Mouse (Mus musculus): ENCODE results near the gene Rnaseh2a.

Gene Rnaseh2a

GRCm38 (mm10) chr8:84967532-84968304 lies 1.8 kb downstream of the Rnaseh2a start:
- DNase-seq (ENCODE audit: low read depth, low spot score), result no peak

GRCm38 (mm10) chr8:84966603-84967002 lies 3.0 kb downstream of the Rnaseh2a start:
- no peak for DNase-seq (ENCODE audit: low read depth, low spot score)

DNA sequence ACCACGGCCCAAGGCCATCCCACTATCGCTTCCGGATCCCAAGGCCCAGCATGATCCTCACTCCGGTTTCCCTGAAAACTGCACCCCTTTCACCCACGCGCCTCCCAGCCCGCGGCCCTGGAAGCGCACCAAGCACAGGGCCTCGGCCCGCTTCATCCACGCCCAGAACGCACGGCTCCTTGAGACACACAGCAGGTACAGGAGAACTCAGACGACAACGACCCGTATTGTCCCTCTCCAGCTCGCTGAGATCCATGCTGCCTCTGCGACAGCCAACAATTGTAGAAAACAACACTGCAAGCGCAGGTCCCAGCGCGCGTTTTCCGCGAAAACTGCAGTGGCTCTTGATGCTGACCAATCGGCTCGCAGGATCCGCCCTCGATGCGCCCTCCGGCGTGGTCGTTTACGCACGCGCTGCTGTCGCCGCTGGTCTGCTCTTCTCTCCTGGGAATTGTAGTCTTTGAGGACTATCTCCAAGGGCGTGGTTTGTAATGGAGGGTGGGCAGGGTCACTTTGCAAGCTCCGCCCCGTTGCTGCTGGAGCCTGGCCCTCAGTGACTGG lies 3.8 kb downstream of the Rnaseh2a start:
- peak; percentile 99 for DNase-seq (ENCODE audit: low read depth, low spot score)

- no peak for DNase-seq (ENCODE audit: low read depth, low spot score)
Observed at GRCm38 (mm10) chr8:84963952-84964351, 5.6 kb downstream of the Rnaseh2a start.

DNA sequence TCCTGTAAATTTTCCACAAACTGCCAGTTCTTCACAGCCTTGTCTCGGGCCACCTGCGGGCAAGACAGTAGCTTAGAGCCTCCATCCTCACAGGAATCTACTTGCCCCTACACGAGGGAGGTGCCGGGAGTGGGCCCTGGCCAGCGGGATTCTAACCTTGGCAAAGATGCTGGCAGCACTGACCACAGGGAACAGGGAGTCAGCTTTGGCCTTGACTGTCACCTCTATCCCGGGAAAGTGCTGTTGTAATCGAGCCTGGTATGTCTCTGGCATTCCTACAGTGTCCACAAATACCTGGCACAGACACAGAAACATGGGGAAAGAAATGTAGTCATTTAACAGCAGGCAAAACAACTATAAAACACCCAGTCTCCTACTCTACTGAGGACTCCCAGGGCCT lies 9.8 kb downstream of the Rnaseh2a start:
- no peak for DNase-seq (ENCODE audit: low read depth, low spot score)

GRCm38 (mm10) chr8:84956768-84957167 lies 12.8 kb downstream of the Rnaseh2a start:
- DNase-seq (ENCODE audit: low read depth, low spot score), result peak; percentile 94

DNA sequence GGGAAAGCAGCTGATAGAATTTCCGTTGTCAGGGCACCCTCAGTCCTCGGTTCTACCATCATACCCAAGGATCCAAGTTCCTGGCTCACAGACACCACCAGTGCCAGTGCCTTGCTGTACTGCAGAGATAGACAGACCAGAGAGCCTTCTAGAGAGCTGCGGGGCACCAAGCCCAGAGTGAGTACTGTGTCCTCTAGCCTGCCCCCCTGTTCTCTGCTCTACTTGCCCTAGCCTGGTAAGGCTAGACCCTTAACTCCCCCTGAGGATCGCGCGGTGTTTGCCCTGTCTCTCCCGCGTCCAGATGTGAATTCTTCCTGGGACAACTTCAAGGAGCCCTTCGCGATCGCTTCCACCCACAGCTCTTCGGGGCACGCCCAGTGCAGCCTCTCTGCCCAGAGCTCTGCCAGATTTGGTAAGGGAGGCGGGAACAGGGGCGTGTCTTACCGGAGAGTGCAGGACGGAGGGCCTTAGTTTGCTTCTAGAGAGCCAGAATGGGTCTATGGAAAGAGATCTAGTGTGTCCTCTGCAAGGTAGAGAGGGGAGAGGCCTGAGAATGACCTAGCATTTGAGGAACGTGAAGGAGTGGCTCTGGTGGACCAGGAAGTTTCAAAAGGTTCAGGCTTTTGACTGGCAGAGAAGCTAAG lies 16.8 kb downstream of the Rnaseh2a start:
- DNase-seq (ENCODE audit: low read depth, low spot score), result peak; percentile 93

- peak; percentile 47 for DNase-seq (ENCODE audit: low read depth, low spot score)
Observed at GRCm38 (mm10) chr8:84949753-84950152, 19.8 kb downstream of the Rnaseh2a start.

DNA sequence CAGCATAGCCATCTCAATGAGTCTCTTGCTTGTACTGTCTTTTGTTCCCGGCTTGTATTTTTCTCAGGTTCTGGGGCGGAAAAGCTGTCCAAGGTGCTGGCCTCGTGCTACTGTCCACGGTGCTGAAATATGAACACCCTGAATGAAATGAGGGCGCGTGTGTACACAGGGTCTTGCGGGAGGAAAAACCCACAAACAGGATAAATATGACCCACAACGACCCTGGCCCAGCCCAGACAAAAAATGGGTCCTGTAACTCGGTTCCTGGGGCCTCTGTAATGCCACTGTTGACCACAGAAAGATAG lies 22.4 kb downstream of the Rnaseh2a start:
- DNase-seq (ENCODE audit: low read depth, low spot score), result peak; percentile 57

DNA sequence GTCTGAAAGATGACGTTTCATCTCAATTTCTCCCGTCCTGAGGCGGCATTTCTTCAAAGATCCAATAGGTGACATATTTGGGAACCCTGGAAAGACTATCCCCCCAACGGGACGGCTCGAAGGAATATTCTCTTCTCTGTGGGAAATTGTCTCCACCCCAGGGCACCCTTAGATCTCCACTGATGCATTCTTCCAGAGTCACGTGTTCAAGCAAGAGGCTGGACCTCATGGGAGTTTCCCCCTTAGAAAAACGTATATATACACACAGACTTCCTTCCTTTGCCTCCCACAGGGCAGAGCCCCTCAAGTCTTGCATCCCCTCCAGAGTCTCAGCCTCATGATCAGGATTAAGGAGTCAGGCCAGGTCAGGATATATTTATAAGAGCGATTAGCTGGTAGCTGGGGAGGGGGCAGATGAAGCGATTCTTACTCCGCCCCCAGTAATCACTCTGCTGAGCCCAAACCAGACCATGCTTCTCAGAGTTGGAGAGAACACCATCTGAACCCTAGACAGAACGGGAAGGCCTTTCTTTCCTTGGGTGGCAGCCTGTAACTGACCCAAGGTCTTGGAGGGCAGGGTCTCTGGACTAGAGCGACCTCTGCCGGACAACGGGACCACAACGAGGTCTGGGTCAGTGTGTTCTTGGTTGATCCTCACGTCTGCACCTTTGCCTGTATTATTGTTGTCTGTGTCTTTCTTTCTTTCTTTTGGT lies 22.9 kb downstream of the Rnaseh2a start, which contains the start of gene Rtbdn:
Rtbdn (plus strand) TSS at position 464 of the 713 bp plus-strand sequence.
- no peak for DNase-seq (ENCODE audit: low read depth, low spot score)

DNA sequence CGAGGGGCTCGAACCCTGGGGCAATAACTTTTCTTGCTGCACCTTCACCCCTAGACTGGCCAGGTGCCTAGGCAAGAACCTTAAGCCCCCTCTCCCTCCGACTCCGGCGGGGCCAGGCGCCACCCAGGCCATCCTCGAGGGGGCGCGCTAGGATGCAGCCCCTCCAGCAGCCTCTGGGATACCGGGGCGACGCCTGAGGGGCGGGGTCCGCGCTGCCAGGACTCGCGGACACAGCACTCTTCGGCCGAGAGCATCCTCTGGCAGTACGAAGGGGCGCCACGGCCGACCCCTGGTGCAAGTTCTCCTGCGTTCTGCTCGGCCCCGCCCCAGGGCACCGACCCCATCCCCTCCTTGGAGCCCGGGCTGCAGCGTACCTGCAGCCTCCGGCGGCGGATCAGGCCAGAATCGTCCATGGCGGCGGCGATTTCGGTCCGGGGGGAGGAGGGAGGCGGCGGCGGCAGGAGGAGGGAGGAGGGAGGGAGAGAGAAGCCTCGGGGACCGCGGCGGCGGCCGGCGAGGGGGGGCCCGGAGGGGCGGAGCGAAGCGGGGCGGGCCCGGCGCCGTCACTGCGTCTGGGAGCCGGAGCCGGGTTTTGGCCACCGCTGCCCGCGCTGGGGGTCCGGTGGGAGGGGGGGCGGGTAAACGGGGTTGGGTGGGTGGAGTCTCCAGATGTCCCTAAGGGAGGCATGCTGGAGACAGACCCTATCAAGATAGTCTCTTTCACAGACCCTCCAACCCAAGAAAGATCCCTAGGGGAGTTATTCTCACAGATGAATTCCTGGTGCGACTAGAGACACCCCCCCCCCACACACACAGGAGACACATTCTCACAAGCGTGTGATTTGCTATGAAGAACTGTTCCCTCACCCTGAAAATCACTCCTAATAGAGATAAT lies 23.7 kb downstream of the Rnaseh2a start:
- peak; percentile 79 for DNase-seq (ENCODE audit: low read depth, low spot score)

DNA sequence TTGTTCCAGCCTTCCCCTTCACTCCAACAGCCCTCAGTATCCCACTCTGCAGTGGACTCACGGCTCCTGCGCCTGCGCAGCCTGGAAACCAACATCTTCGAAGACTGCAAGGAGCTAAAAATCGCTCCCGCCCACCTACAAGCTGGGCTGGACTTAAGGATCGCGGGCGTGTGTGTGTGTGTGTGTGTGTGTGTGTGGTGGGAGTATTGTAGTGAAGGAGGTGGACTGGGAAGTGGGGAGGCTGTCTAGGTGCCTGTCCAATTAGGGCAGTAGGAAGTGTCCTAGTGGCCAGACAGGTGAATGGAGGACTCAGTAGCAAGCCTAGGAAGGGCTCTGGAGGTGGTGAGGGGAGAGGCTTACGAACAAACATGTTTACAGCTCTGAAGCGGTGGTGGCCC lies 24.3 kb downstream of the Rnaseh2a start:
- no peak for DNase-seq (ENCODE audit: low read depth, low spot score)

DNA sequence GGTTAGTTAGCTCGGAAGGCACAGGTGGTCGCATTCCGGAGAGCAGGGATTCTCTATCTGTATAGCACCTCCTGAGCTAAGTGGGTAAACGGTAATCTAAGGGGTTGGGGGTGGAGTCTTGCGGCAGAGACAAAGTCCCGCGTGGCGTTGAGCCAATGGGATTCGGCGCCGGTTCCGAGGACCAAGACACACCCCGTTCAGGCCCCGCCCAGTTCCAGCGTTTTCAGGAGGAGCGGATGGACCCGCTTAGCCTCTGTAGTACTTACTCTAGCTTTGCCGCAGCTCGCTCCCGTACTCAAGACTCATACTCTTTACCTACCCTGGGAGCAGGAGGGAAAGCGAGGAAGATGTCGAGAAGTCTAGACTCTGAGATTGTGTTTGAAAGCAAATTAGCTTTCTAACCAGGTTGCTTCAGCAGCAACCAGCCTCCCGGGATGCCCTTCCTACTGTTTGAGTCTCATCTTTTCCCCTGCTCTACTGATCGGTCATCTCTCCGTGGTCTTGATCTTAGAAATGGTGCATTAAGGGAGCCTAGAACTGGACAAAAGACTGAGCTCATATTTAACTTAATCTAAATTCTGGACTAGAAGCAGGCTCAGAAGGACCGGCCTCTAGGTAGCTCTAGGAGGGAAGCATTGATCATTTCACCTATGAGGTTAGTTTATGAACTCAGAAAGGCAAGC lies 24.9 kb downstream of the Rnaseh2a start:
- DNase-seq (ENCODE audit: low read depth, low spot score), result peak; percentile 93

DNA sequence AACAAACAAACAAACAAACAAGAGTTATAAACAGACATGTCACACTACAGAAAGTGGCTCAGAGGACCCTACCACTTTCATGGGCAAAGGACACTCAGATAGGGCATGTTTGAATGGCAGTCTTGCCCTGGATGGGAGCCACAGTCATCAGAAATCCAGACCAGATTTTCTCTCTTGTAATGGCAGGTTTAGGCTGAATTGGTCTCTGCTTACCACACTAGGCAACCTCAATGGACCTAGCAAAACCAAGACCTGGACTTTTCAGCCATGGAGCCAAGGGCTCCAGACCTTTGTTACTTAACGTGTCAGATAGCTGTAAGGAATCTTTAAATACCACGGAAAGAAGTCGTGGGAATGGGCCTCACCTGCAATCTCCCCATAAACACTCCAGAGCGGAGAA lies 25.9 kb downstream of the Rnaseh2a start:
- no peak for DNase-seq (ENCODE audit: low read depth, low spot score)

DNA sequence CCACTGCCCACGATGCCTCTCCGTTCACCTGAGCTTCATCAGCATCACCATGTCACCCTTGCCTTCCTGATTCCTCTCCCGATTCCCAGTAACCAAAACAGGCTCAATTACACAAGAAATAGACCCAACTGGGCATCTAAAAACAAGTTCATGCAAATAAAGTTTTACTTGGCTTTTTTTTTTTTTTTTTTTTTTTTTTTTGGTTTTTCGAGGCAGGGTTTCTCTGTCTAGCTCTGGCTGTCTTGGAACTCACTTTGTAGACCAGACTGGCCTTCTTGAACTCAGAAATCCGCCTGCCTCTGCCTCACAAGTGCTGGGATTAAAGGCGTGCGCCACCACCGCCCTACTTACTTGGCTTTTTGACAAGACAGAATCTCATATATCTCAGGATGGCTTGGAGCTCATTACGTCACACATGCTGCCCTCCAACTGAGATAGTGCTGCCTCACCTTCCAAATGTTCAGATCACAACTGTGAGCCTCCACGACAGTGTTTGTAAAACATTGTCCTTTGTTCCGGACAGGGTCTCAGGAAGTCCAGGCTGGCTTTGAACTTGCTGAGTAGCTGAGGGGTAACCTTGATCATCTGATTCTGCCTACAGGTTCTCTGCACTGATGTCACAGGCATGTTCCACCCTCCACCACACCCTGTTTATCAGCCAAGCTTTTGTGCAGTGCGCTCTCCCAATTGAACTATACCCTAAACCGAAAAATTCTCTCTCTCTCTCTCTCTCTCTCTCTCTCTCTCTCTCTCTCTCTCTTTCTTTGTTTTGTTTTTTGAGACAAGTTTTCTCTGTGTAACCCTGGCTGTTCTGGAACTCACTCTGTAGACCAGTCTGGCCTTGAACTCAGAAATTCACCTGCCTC lies 31.7 kb downstream of the Rnaseh2a start:
- no peak for DNase-seq (ENCODE audit: low read depth, low spot score)

GRCm38 (mm10) chr8:84936962-84937546 lies 32.5 kb downstream of the Rnaseh2a start, which contains the start of gene Mast1:
TSS of gene Mast1 (minus strand) at chr8:84937359.
- DNase-seq (ENCODE audit: low read depth, low spot score), result peak; percentile 88

- DNase-seq (ENCODE audit: low read depth, low spot score), result no peak
Observed at GRCm38 (mm10) chr8:84936041-84936961, 33.3 kb downstream of the Rnaseh2a start.

- no peak for DNase-seq (ENCODE audit: low read depth, low spot score)
Observed at GRCm38 (mm10) chr8:84935489-84935888, 34.1 kb downstream of the Rnaseh2a start.

Measured in ZHBTc4 (cell line).